Mouse (Mus musculus): Measurements from ENCODE around the gene Sh2d1a. TPM values are rescaled to one million over a fixed set of nuclear protein-coding genes. Genes with fewer than 3 reads are reported as not detected.

The Sh2d1a gene
- polyA plus RNA-seq, 1 experiment, result not detected

DNA sequence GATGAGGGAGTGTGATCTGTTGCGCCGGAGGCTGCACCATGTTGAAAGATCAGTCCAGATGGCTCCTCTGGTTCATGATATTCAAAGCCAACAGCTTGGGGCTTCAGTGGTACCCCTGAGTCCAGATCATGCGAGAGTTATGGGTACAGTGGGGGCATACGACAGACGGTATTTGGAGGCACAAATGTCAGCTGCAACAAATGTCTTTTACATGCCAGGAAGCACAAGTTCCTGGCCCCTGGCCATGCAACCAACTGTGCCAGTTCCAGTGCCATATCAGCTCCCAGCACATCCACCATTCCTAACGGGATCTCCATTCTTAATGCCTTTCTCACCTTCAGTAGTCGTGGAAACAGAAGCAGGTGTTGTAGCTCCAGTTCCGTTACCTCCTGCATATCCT lies 11.9 kb upstream of the Sh2d1a start:
- no peaks in the 10 kb centered on the region for H3K79me2 ChIP-seq (ENCODE audit: control insufficient read depth, insufficient read depth)
- no peaks in the 10 kb centered on the region for H3K36me3 ChIP-seq (ENCODE audit: control insufficient read depth, insufficient read depth)
- no peak overlapping the region for H3K4me3 ChIP-seq
- no peak overlapping the region for H3ac ChIP-seq (ENCODE audit: control insufficient read depth, insufficient read length)
- H3K4me2 ChIP-seq (ENCODE audit: low read depth), result no peak overlapping the region
- no peaks in the 10 kb centered on the region for H3K27me3 ChIP-seq (ENCODE audit: control insufficient read depth, insufficient read depth, insufficient read length)
- TF ChIP-seq USF1 (IDR thresholded peaks at IDR 0.05; ENCODE audit: low read depth) (no peak), POLR2A (IDR thresholded peaks at IDR 0.05; ENCODE audit: insufficient read length, low read depth) (no peak), SRF (IDR thresholded peaks at IDR 0.05; ENCODE audit: control insufficient read depth, insufficient read length, low read depth) (no peak), POLR2AphosphoS2 (IDR thresholded peaks at IDR 0.05; ENCODE audit: insufficient read length, low read depth) (no peak), CEBPB (IDR thresholded peaks at IDR 0.05; ENCODE audit: insufficient read depth, poor library complexity, severe bottlenecking) (no peak), E2F4 (IDR thresholded peaks at IDR 0.05; ENCODE audit: insufficient read depth) (no peak), TCF12 (IDR thresholded peaks at IDR 0.05; ENCODE audit: insufficient read depth, poor library complexity, severe bottlenecking) (no peak)

DNA sequence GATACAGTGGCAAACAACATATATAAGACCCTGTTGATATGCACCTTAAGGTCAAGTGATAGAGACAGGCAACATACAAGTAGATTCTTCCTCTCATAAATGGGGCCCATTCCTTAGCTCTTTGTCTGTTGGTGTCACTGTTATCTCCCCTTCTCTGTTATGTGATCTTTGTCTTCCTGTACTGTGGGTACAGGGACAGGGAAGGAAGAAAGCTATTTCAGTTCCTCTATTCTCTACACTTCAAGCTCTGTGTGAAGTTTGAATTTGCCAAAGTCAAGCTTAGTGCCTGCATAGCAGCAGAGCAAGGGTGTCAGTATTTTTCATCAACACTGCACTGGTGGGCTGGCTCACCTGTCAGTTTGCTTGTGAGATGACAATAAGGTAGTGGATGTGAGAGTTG lies 1.7 kb upstream of the Sh2d1a start:
- Histone ChIP-seq H3K79me2 (ENCODE audit: control insufficient read depth, insufficient read depth) (no peaks in the 10 kb centered on the region), H3ac (ENCODE audit: control insufficient read depth, insufficient read length) (no peak overlapping the region), H3K27me3 (ENCODE audit: control insufficient read depth, insufficient read depth, insufficient read length) (no peaks in the 10 kb centered on the region), H3K4me2 (ENCODE audit: low read depth) (no peak overlapping the region), H3K36me3 (ENCODE audit: control insufficient read depth, insufficient read depth) (no peaks in the 10 kb centered on the region), H3K4me3 (no peak overlapping the region)
- TF ChIP-seq MYOD1 (IDR thresholded peaks at IDR 0.05; ENCODE audit: control insufficient read depth in 1 of 3, insufficient read length in 2 of 3, low read depth in 2 of 3) (no peak), USF1 (IDR thresholded peaks at IDR 0.05; ENCODE audit: low read depth) (no peak), POLR2A (IDR thresholded peaks at IDR 0.05; ENCODE audit: insufficient read length, low read depth) (no peak)

DNA sequence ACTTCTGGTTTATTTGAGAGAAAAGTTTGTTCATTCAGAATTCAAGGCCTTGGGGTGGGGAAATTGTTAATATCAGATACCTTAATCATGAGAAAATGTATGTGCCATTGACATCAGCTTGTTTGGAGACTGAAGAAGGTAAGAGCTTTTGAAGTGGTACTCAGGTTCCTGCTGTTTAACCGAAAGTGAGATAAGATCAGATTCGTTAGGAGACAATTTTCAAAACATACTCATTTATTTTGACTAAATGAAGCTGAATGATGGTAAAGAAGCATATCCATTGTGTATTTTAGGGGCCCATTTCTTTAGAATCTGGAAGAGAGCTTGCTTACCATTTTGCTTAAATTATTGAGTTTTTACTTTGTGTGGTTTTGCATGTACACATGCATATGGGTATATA lies 8.9 kb downstream of the Sh2d1a start:
- H3K4me2 ChIP-seq (ENCODE audit: low read depth), result no peak overlapping the region
- TF ChIP-seq POLR2A (IDR thresholded peaks at IDR 0.05; ENCODE audit: insufficient read length, low read depth) (no peak), CEBPB (IDR thresholded peaks at IDR 0.05; ENCODE audit: insufficient read depth, poor library complexity, severe bottlenecking) (no peak), TCF3 (IDR thresholded peaks at IDR 0.05; ENCODE audit: insufficient read length, low read depth) (no peak), MAX (IDR thresholded peaks at IDR 0.05; ENCODE audit: low read depth) (no peak), POLR2AphosphoS2 (IDR thresholded peaks at IDR 0.05; ENCODE audit: insufficient read length, low read depth) (no peak), E2F4 (IDR thresholded peaks at IDR 0.05; ENCODE audit: insufficient read depth) (no peak), MYOG (IDR thresholded peaks at IDR 0.05; ENCODE audit: control insufficient read depth in 1 of 3, insufficient read depth in 1 of 3, insufficient read length in 2 of 3, low read depth in 2 of 3) (no peak)
- no peaks in the 10 kb centered on the region for H3K79me2 ChIP-seq (ENCODE audit: control insufficient read depth, insufficient read depth)
- no peak overlapping the region for H3ac ChIP-seq (ENCODE audit: control insufficient read depth, insufficient read length)
- H3K27me3 ChIP-seq (ENCODE audit: control insufficient read depth, insufficient read depth, insufficient read length), result no peaks in the 10 kb centered on the region
- no peaks in the 10 kb centered on the region for H3K36me3 ChIP-seq (ENCODE audit: control insufficient read depth, insufficient read depth)
- H3K4me3 ChIP-seq, result no peak overlapping the region

DNA sequence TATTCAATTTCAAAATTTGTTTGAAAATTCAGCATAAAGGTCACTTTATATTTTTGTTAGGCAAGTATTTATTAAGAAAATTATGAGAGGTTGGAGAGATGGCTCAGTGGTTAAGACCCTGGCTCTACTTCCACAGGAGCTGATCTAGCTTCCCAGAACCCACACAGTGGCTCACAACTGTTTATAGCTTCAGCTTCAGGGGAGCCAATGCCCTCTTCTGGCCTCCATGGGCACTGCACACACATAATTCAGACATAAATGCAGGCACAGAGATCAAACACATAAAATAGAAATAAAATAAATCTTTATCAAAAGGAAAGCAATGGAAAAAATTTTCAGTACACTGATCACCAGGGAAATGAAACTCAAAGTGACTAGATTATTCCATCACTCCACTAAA lies 10.3 kb downstream of the Sh2d1a start:
- Histone ChIP-seq H3K36me3 (ENCODE audit: control insufficient read depth, insufficient read depth) (no peaks in the 10 kb centered on the region), H3K27me3 (ENCODE audit: control insufficient read depth, insufficient read depth, insufficient read length) (no peaks in the 10 kb centered on the region), H3K79me2 (ENCODE audit: control insufficient read depth, insufficient read depth) (no peaks in the 10 kb centered on the region), H3ac (ENCODE audit: control insufficient read depth, insufficient read length) (no peak overlapping the region), H3K4me3 (no peak overlapping the region), H3K4me2 (ENCODE audit: low read depth) (no peak overlapping the region)
- TF ChIP-seq MAX (IDR thresholded peaks at IDR 0.05; ENCODE audit: low read depth) (no peak), MYOD1 (IDR thresholded peaks at IDR 0.05; ENCODE audit: control insufficient read depth in 1 of 3, insufficient read length in 2 of 3, low read depth in 2 of 3) (no peak), TCF3 (IDR thresholded peaks at IDR 0.05; ENCODE audit: insufficient read length, low read depth) (no peak)

DNA sequence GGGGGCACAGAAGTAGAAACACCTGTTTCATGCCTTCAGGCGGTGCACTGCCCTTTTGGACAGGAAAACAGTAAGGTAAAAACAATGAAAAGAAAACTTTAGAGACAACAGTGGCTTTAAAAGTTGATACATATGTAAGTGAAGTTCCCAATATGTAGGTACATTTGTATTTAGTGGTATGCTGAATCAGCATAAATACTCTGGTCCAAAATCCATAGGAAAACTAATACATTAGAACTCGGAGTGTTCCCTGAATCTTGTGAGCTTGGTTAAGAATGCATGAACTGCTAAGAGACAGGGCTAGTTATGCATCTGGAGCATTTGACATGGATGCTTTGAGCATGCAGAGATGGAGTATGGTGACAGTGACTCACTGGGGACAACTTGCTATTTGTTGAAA lies 20.6 kb downstream of the Sh2d1a start:
- Histone ChIP-seq H3K79me2 (ENCODE audit: control insufficient read depth, insufficient read depth) (no peaks in the 10 kb centered on the region), H3ac (ENCODE audit: control insufficient read depth, insufficient read length) (no peak overlapping the region), H3K36me3 (ENCODE audit: control insufficient read depth, insufficient read depth) (no peaks in the 10 kb centered on the region), H3K4me3 (no peak overlapping the region), H3K4me2 (ENCODE audit: low read depth) (no peak overlapping the region), H3K27me3 (ENCODE audit: control insufficient read depth, insufficient read depth, insufficient read length) (no peaks in the 10 kb centered on the region)
- TF ChIP-seq USF1 (IDR thresholded peaks at IDR 0.05; ENCODE audit: low read depth), result no peak
- TF ChIP-seq SRF (IDR thresholded peaks at IDR 0.05; ENCODE audit: control insufficient read depth, insufficient read length, low read depth), result no peak
- TF ChIP-seq E2F4 (IDR thresholded peaks at IDR 0.05; ENCODE audit: insufficient read depth), result no peak
- TF ChIP-seq MAX (IDR thresholded peaks at IDR 0.05; ENCODE audit: low read depth), result no peak
- TF ChIP-seq CEBPB (IDR thresholded peaks at IDR 0.05; ENCODE audit: insufficient read depth, poor library complexity, severe bottlenecking), result no peak
- TF ChIP-seq TCF12 (IDR thresholded peaks at IDR 0.05; ENCODE audit: insufficient read depth, poor library complexity, severe bottlenecking), result no peak
- no peak for TF ChIP-seq POLR2A (IDR thresholded peaks at IDR 0.05; ENCODE audit: insufficient read length, low read depth)
- TF ChIP-seq MYOD1 (IDR thresholded peaks at IDR 0.05; ENCODE audit: control insufficient read depth in 1 of 3, insufficient read length in 2 of 3, low read depth in 2 of 3), result no peak
- no peak for TF ChIP-seq POLR2AphosphoS2 (IDR thresholded peaks at IDR 0.05; ENCODE audit: insufficient read length, low read depth)
- no peak for TF ChIP-seq MYOG (IDR thresholded peaks at IDR 0.05; ENCODE audit: control insufficient read depth in 1 of 3, insufficient read depth in 1 of 3, insufficient read length in 2 of 3, low read depth in 2 of 3)
- TF ChIP-seq TCF3 (IDR thresholded peaks at IDR 0.05; ENCODE audit: insufficient read length, low read depth), result no peak
- no peak for TF ChIP-seq REST (IDR thresholded peaks at IDR 0.05; ENCODE audit: insufficient read depth, insufficient read length)

DNA sequence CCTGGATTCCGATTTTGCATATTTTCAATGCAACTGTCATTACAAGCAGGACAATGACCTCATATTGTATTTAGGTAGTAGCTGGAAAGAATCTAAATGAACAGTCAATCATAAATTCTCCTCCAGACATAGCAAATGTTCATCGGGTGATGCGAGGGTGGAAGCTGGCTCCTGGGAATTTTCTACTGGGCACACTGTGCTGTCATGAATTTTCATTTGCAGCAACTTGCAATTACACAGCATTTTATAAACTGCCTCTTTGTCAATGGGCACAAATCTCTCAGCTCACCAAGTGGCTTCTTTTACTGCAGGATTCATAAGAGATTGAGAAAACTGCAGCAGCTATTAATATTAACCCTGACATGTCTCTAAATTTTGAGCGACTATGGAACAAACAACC lies 28.4 kb downstream of the Sh2d1a start:
- H3K27me3 ChIP-seq (ENCODE audit: control insufficient read depth, insufficient read depth, insufficient read length), result no peaks in the 10 kb centered on the region
- TF ChIP-seq POLR2A (IDR thresholded peaks at IDR 0.05; ENCODE audit: insufficient read length, low read depth) (no peak), MAX (IDR thresholded peaks at IDR 0.05; ENCODE audit: low read depth) (no peak), E2F4 (IDR thresholded peaks at IDR 0.05; ENCODE audit: insufficient read depth) (no peak), POLR2AphosphoS2 (IDR thresholded peaks at IDR 0.05; ENCODE audit: insufficient read length, low read depth) (no peak), TCF3 (IDR thresholded peaks at IDR 0.05; ENCODE audit: insufficient read length, low read depth) (no peak), REST (IDR thresholded peaks at IDR 0.05; ENCODE audit: insufficient read depth, insufficient read length) (no peak), MYOG (IDR thresholded peaks at IDR 0.05; ENCODE audit: control insufficient read depth in 1 of 3, insufficient read depth in 1 of 3, insufficient read length in 2 of 3, low read depth in 2 of 3) (no peak), SRF (IDR thresholded peaks at IDR 0.05; ENCODE audit: control insufficient read depth, insufficient read length, low read depth) (no peak), USF1 (IDR thresholded peaks at IDR 0.05; ENCODE audit: low read depth) (no peak), CEBPB (IDR thresholded peaks at IDR 0.05; ENCODE audit: insufficient read depth, poor library complexity, severe bottlenecking) (no peak), MYOD1 (IDR thresholded peaks at IDR 0.05; ENCODE audit: control insufficient read depth in 1 of 3, insufficient read length in 2 of 3, low read depth in 2 of 3) (no peak), TCF12 (IDR thresholded peaks at IDR 0.05; ENCODE audit: insufficient read depth, poor library complexity, severe bottlenecking) (no peak)
- no peak overlapping the region for H3ac ChIP-seq (ENCODE audit: control insufficient read depth, insufficient read length)
- H3K4me2 ChIP-seq (ENCODE audit: low read depth), result no peak overlapping the region
- H3K79me2 ChIP-seq (ENCODE audit: control insufficient read depth, insufficient read depth), result no peaks in the 10 kb centered on the region
- no peak overlapping the region for H3K4me3 ChIP-seq
- H3K36me3 ChIP-seq (ENCODE audit: control insufficient read depth, insufficient read depth), result no peaks in the 10 kb centered on the region
